Mouse (Mus musculus) stomach, embryonic 16.5 days (tissue): ENCODE measurements around the gene Spa17. TPM values are rescaled to one million over a fixed set of nuclear protein-coding genes. Genes with fewer than 3 reads are reported as not detected.

ENCODE experiments used
- ATAC-seq: fragments of 200-750 bp; cut with Nextera tagmentation; 2 replicates; pipeline ENCODE4 v1.8.0; 2017; ENCODE audit warnings: moderate number of reproducible peaks, moderate TSS enrichment; ENCODE audit not compliant: insufficient read depth, low FRiP score
- H3K27ac ChIP-seq: fragments of 300-500 bp; sonication (generic); 2 replicates; pipeline ENCODE4 v1.5.1; 2014; ENCODE audit warnings: low read length
- H3K27me3 ChIP-seq: fragments of 300-500 bp; sonication (generic); 2 replicates; pipeline ENCODE4 v1.6.1; 2014; ENCODE audit warnings: low read length, control low read depth, mixed read lengths; ENCODE audit not compliant: control insufficient read depth, insufficient read depth
- H3K36me3 ChIP-seq: fragments of 300-500 bp; sonication (generic); 2 replicates; pipeline ENCODE4 v1.6.1; 2014; ENCODE audit warnings: low read length; ENCODE audit not compliant: control insufficient read depth, insufficient read depth
- H3K4me1 ChIP-seq: fragments of 300-500 bp; sonication (generic); 2 replicates; pipeline ENCODE4 v1.6.1; 2014; ENCODE audit warnings: low read length, control low read depth, mixed read lengths; ENCODE audit not compliant: control insufficient read depth, insufficient read depth
- H3K4me2 ChIP-seq: fragments of 300-500 bp; sonication (generic); 2 replicates; pipeline ENCODE4 v1.6.1; 2014; ENCODE audit warnings: low read depth, low read length, mixed read lengths
- H3K4me3 ChIP-seq: fragments of 300-500 bp; sonication (generic); replicated peaks from 2 replicates; pipeline ENCODE4 v1.5.1; 2014; ENCODE audit warnings: mild to moderate bottlenecking, low read length
- H3K9ac ChIP-seq: fragments of 300-500 bp; sonication (generic); 2 replicates; pipeline ENCODE4 v1.6.1; 2014; ENCODE audit warnings: low read length
- H3K9me3 ChIP-seq: fragments of 300-500 bp; sonication (generic); replicated peaks from 2 replicates; pipeline ENCODE4 v1.6.1; 2016; ENCODE audit warnings: low read length, control low read depth; ENCODE audit not compliant: control insufficient read depth
- WGBS: fragments of 180-500 bp; shearing (Covaris S2); extraction: QIAGEN DNeasy Blood & Tissue Kit; methylation state at CpG from one replicate; pipeline ENCODE4 v1.1.7; 2014; 5-methylcytosine and 5-hydroxymethylcytosine counted together
- polyA plus RNA-seq: library from polyadenylated mRNA; unstranded; fragments of >200 nt; fragmentation: Nextera tagmentation; extraction: Ambion mirVana; gene quantifications from 2 replicates; pipeline ENCODE4 v1.2.1, GENCODE M21; 2015

The Spa17 gene
- 4.7 and 5.7 TPM in 2 replicates for polyA plus RNA-seq

GRCm38 (mm10) chr9:37613182-37613910 is at the start of gene Spa17:
Gene Spa17 (minus strand): TSS chr9:37613722.
- ATAC-seq, result peak; percentile 99
- H3K27ac ChIP-seq, result peak within 1 kb of the TSS; percentile 65
- peak within 1 kb of the TSS; percentile 59 for H3K4me2 ChIP-seq
- H3K9ac ChIP-seq, result peak within 1 kb of the TSS; percentile 72
- under 1% methylated on average over 45 of the region's 45 CpGs for WGBS
- H3K9me3 ChIP-seq, result no peaks in the 10 kb centered on the region
- peaks cover 9% of the 10 kb centered on the region for H3K4me1 ChIP-seq
- no peaks in the 10 kb centered on the region for H3K36me3 ChIP-seq
- no peaks in the 10 kb centered on the region for H3K27me3 ChIP-seq
- peak within 1 kb of the TSS; percentile 76 for H3K4me3 ChIP-seq

DNA sequence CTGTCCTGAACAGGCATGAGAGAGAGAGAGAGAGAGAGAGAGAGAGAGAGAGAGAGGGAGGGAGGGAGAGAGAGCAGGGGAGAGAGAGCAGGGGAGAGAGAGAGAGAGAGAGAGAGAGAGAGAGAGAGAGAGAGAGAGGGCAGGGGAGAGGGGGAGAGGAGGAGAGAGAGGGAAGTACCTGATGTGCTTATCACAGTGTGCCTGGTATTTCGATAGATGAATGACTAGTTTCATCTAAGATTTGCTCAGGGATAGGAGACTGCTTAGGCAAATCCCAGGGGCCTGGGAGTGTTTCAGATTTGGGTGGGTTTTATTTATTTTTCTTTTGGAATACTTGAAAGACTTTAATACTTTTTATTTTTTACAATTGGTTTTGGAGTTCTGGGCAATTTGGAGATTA is 49.7 kb upstream of the Spa17 start:
- no peaks in the 10 kb centered on the region for H3K36me3 ChIP-seq
- H3K27me3 ChIP-seq, result no peaks in the 10 kb centered on the region
- no peaks in the 10 kb centered on the region for H3K4me1 ChIP-seq
- no peak for ATAC-seq
- WGBS, result 52% methylated on average over 1 of the region's 1 CpGs
- no peaks in the 10 kb centered on the region for H3K9me3 ChIP-seq
- no peak overlapping the region for H3K27ac ChIP-seq
- no peak overlapping the region for H3K4me3 ChIP-seq
- no peak overlapping the region for H3K9ac ChIP-seq
- no peak overlapping the region for H3K4me2 ChIP-seq

- Histone ChIP-seq H3K36me3 (peaks cover 2% of the 10 kb centered on the region; the same call in 1 of the 2 replicates), H3K9ac (no peak overlapping the region), H3K27me3 (no peaks in the 10 kb centered on the region), H3K4me1 (peaks cover 7% of the 10 kb centered on the region), H3K4me3 (no peak overlapping the region), H3K9me3 (no peaks in the 10 kb centered on the region), H3K27ac (no peak overlapping the region), H3K4me2 (no peak overlapping the region)
- ATAC-seq, result no peak
- WGBS, result 78% methylated on average over 6 of the region's 6 CpGs
Measured at GRCm38 (mm10) chr9:37659413-37659812, 45.9 kb upstream of the Spa17 start.

GRCm38 (mm10) chr9:37656931-37657481 is 43.5 kb upstream of the Spa17 start, which contains the start of gene Tbrg1:
Gene Tbrg1 (minus strand): TSS chr9:37657312.
- H3K4me3 ChIP-seq, result peak within 1 kb of the TSS; percentile 74
- H3K4me1 ChIP-seq, result peaks cover 7% of the 10 kb centered on the region
- H3K27me3 ChIP-seq, result no peaks in the 10 kb centered on the region
- H3K9me3 ChIP-seq, result no peaks in the 10 kb centered on the region
- WGBS, result under 1% methylated on average over 36 of the region's 36 CpGs
- peak within 1 kb of the TSS; percentile 81 for H3K9ac ChIP-seq
- peaks cover 20% of the 10 kb centered on the region for H3K36me3 ChIP-seq
- H3K27ac ChIP-seq, result peak within 1 kb of the TSS; percentile 94
- peak; percentile 96 for ATAC-seq
- H3K4me2 ChIP-seq, result peak within 1 kb of the TSS; percentile 70

- H3K4me3 ChIP-seq, result peak overlapping the region; percentile 74
- under 1% methylated on average over 10 of the region's 10 CpGs for WGBS
- H3K4me1 ChIP-seq, result peaks cover 7% of the 10 kb centered on the region
- H3K27me3 ChIP-seq, result no peaks in the 10 kb centered on the region
- no peaks in the 10 kb centered on the region for H3K9me3 ChIP-seq
- peaks cover 20% of the 10 kb centered on the region for H3K36me3 ChIP-seq
- peak; percentile 23; the same call in 1 of the 2 replicates for ATAC-seq
- H3K4me2 ChIP-seq, result peak overlapping the region; percentile 70
- peak overlapping the region; percentile 94 for H3K27ac ChIP-seq
- peak overlapping the region; percentile 81 for H3K9ac ChIP-seq
Measured at GRCm38 (mm10) chr9:37656439-37656881, 42.9 kb upstream of the Spa17 start.

GRCm38 (mm10) chr9:37655961-37656360 is 42.4 kb upstream of the Spa17 start:
- Histone ChIP-seq H3K36me3 (peaks cover 25% of the 10 kb centered on the region), H3K9me3 (no peaks in the 10 kb centered on the region), H3K27me3 (no peaks in the 10 kb centered on the region), H3K4me2 (peak overlapping the region; percentile 70), H3K27ac (no peak overlapping the region), H3K4me3 (peak overlapping the region; percentile 74), H3K4me1 (peaks cover 7% of the 10 kb centered on the region), H3K9ac (peak overlapping the region; percentile 43; the same call in 1 of the 2 replicates)
- no peak for ATAC-seq
- 43% methylated on average over 8 of the region's 8 CpGs for WGBS

- WGBS, result 84% methylated on average over 5 of the region's 5 CpGs
- H3K27me3 ChIP-seq, result no peaks in the 10 kb centered on the region
- ATAC-seq, result no peak
- H3K4me2 ChIP-seq, result no peak overlapping the region
- no peaks in the 10 kb centered on the region for H3K9me3 ChIP-seq
- H3K4me3 ChIP-seq, result no peak overlapping the region
- H3K27ac ChIP-seq, result no peak overlapping the region
- peaks cover 33% of the 10 kb centered on the region for H3K36me3 ChIP-seq
- H3K4me1 ChIP-seq, result peaks cover 7% of the 10 kb centered on the region
- H3K9ac ChIP-seq, result no peak overlapping the region
Measured at GRCm38 (mm10) chr9:37653836-37654235, 40.3 kb upstream of the Spa17 start.

GRCm38 (mm10) chr9:37650639-37651038 is 37.1 kb upstream of the Spa17 start:
- H3K27me3 ChIP-seq, result no peaks in the 10 kb centered on the region
- no peaks in the 10 kb centered on the region for H3K9me3 ChIP-seq
- WGBS, result 92% methylated on average over 5 of the region's 5 CpGs
- H3K36me3 ChIP-seq, result peaks cover 39% of the 10 kb centered on the region
- no peak overlapping the region for H3K4me3 ChIP-seq
- no peak overlapping the region for H3K27ac ChIP-seq
- no peak overlapping the region for H3K9ac ChIP-seq
- peaks cover 5% of the 10 kb centered on the region; the same call in 1 of the 2 replicates for H3K4me1 ChIP-seq
- ATAC-seq, result no peak
- H3K4me2 ChIP-seq, result no peak overlapping the region

DNA sequence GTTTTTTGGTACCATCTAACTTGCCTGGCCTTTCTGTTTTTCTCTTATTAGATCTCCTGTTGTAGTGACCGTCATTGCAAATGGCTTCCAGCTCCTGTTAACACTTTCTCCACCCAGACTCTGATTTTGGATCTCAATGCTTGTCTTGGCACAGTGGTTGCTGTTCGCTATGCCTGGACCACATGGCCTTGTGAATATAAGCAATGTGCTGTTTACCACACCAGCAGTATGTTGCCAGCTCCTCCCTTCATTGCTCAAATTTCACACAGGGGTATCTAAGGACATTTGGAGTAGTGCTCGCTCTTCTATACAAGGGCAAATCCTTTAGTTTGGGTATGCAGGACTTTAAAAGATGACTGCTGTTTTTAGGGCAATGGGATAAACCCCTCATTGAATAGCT is 32.7 kb upstream of the Spa17 start:
- Histone ChIP-seq H3K27ac (no peak overlapping the region), H3K4me3 (no peak overlapping the region), H3K4me1 (no peaks in the 10 kb centered on the region), H3K36me3 (peaks cover 17% of the 10 kb centered on the region), H3K9ac (no peak overlapping the region), H3K27me3 (no peaks in the 10 kb centered on the region), H3K9me3 (no peaks in the 10 kb centered on the region), H3K4me2 (no peak overlapping the region)
- ATAC-seq, result no peak
- WGBS, result 83% methylated on average over 3 of the region's 3 CpGs
